Mouse (Mus musculus): Measurements from ENCODE around the gene St6galnac3. TPM values are rescaled to one million over a fixed set of nuclear protein-coding genes. Genes with fewer than 3 reads are reported as not detected.

St6galnac3 gene
- polyA plus RNA-seq, 1 experiment from 2014 or later = 4.5 TPM

DNA sequence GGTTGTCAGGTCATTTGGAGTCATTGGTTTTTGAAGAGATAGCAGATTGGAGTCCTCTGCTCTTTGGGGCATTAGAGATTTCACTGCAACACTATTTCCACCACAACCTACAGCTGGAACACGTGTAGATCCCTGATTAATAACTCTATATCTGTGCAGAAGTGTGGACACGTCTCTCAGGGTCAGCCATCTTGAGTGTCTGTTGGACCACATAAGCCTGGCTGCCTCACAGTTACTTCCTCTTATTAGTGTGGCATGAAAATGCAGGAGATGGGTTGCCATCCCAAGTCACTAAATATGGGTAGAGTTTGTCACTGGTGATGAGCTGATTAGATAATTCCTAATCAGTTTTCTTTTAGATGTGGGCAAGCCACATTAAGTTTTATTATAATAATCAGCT, 385.0 kb downstream of the St6galnac3 start:
- no peak for ATAC-seq (ENCODE audit: low FRiP score, low TSS enrichment)
- 67% methylated on average over 2 of the region's 2 CpGs for WGBS
- Histone ChIP-seq H3K36me3 (ENCODE audit: control insufficient read depth, insufficient read depth, low read length) (no peaks in the 10 kb centered on the region), H3K4me1 (replicated peaks; ENCODE audit: control insufficient read depth, insufficient read depth) (no peaks in the 10 kb centered on the region), H3K4me2 (replicated peaks; ENCODE audit: low read depth) (no peak overlapping the region), H3K9me3 (ENCODE audit: control insufficient read depth, low read length) (no peaks in the 10 kb centered on the region), H3K9ac (ENCODE audit: low read length) (no peak overlapping the region), H3K4me3 (ENCODE audit: low read depth, low read length) (no peak overlapping the region), H3K27me3 (ENCODE audit: control insufficient read depth, insufficient read depth, low read length) (no peaks in the 10 kb centered on the region), H3K27ac (replicated peaks) (no peak overlapping the region)
- DNase-seq (ENCODE audit: low spot score) = no peak
- no peak for TF ChIP-seq EP300 (optimal IDR thresholded peaks at IDR 0.05)
- no peak for TF ChIP-seq CTCF (IDR thresholded peaks at IDR 0.05; ENCODE audit: low read depth)

DNA sequence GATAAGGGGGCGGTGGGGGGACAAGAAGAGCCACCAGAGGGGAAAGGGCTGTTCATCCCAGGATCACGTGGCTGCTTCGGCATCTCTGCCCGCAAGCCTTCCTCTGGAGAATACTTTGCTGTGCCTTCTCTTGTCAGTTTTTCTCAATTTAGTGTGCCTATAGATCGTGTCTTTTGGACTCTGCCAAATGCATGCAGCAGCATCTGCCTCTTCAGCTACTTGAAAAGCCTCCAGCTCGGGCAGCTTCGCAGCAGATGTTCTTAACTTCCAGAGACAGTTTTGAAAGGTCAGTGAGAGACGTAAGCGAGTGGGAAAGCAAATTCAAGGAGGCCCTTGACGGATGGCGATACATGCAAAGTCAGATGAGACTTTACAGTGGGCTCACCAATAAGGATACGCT, 385.9 kb downstream of the St6galnac3 start:
- H3K4me3 ChIP-seq (ENCODE audit: low read depth, low read length) = no peak overlapping the region
- no peaks in the 10 kb centered on the region for H3K4me1 ChIP-seq (replicated peaks; ENCODE audit: control insufficient read depth, insufficient read depth)
- no peaks in the 10 kb centered on the region for H3K36me3 ChIP-seq (ENCODE audit: control insufficient read depth, insufficient read depth, low read length)
- DNase-seq (ENCODE audit: low spot score) (no peak), ATAC-seq (ENCODE audit: low FRiP score, low TSS enrichment) (no peak)
- H3K9me3 ChIP-seq (ENCODE audit: control insufficient read depth, low read length) = no peaks in the 10 kb centered on the region
- no peak overlapping the region for H3K4me2 ChIP-seq (replicated peaks; ENCODE audit: low read depth)
- TF ChIP-seq EP300 (optimal IDR thresholded peaks at IDR 0.05) (no peak), CTCF (IDR thresholded peaks at IDR 0.05; ENCODE audit: low read depth) (no peak)
- H3K9ac ChIP-seq (ENCODE audit: low read length) = no peak overlapping the region
- no peaks in the 10 kb centered on the region for H3K27me3 ChIP-seq (ENCODE audit: control insufficient read depth, insufficient read depth, low read length)
- 66% methylated on average over 12 of the region's 12 CpGs for WGBS
- no peak overlapping the region for H3K27ac ChIP-seq (replicated peaks)

DNA sequence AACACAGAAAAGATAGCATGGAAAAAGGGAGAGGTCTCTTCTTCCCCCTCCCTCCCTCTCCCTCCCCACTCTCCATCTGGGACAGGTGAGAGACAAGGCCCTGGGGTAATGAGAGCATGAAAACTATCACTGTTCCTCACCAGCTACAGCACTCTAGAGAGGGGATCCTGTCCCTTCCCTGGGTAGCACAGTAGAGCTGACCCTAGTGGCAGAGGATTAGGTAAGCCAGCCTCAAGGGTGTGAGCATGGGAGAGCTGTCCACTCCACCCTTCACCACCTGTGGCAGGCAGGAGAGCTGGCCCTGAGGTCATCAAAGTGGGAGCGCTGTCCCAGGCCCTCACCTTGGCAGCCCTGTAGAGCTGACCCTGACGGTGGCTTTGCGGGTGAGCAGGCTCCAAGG, 387.2 kb downstream of the St6galnac3 start:
- Histone ChIP-seq H3K9ac (ENCODE audit: low read length) (no peak overlapping the region), H3K4me1 (replicated peaks; ENCODE audit: control insufficient read depth, insufficient read depth) (no peaks in the 10 kb centered on the region), H3K4me2 (replicated peaks; ENCODE audit: low read depth) (no peak overlapping the region), H3K9me3 (ENCODE audit: control insufficient read depth, low read length) (no peaks in the 10 kb centered on the region), H3K4me3 (ENCODE audit: low read depth, low read length) (no peak overlapping the region), H3K27ac (replicated peaks) (no peak overlapping the region), H3K36me3 (ENCODE audit: control insufficient read depth, insufficient read depth, low read length) (no peaks in the 10 kb centered on the region), H3K27me3 (ENCODE audit: control insufficient read depth, insufficient read depth, low read length) (no peaks in the 10 kb centered on the region)
- TF ChIP-seq CTCF (IDR thresholded peaks at IDR 0.05; ENCODE audit: low read depth) (no peak), EP300 (optimal IDR thresholded peaks at IDR 0.05) (no peak)
- no peak for DNase-seq (ENCODE audit: low spot score)
- 98% methylated on average over 3 of the region's 3 CpGs for WGBS
- no peak; the same call in 1 of the 2 replicates for ATAC-seq (ENCODE audit: low FRiP score, low TSS enrichment)

- no peak overlapping the region for H3K4me2 ChIP-seq (replicated peaks; ENCODE audit: low read depth)
- ATAC-seq (ENCODE audit: low FRiP score, low TSS enrichment) (no peak), DNase-seq (ENCODE audit: low spot score) (no peak)
- H3K9me3 ChIP-seq (ENCODE audit: control insufficient read depth, low read length) = no peaks in the 10 kb centered on the region
- no peak overlapping the region for H3K9ac ChIP-seq (ENCODE audit: low read length)
- no peaks in the 10 kb centered on the region for H3K36me3 ChIP-seq (ENCODE audit: control insufficient read depth, insufficient read depth, low read length)
- H3K4me3 ChIP-seq (ENCODE audit: low read depth, low read length) = no peak overlapping the region
- TF ChIP-seq EP300 (optimal IDR thresholded peaks at IDR 0.05) (no peak), CTCF (IDR thresholded peaks at IDR 0.05; ENCODE audit: low read depth) (no peak)
- H3K27ac ChIP-seq (replicated peaks) = no peak overlapping the region
- H3K27me3 ChIP-seq (ENCODE audit: control insufficient read depth, insufficient read depth, low read length) = no peaks in the 10 kb centered on the region
- no peaks in the 10 kb centered on the region for H3K4me1 ChIP-seq (replicated peaks; ENCODE audit: control insufficient read depth, insufficient read depth)
- 87% methylated on average over 2 of the region's 2 CpGs for WGBS
Observed at GRCm38 (mm10) chr3:153337221-153337620, 387.8 kb downstream of the St6galnac3 start.

- Histone ChIP-seq H3K4me1 (replicated peaks; ENCODE audit: control insufficient read depth, insufficient read depth) (no peaks in the 10 kb centered on the region), H3K4me2 (replicated peaks; ENCODE audit: low read depth) (no peak overlapping the region), H3K9me3 (ENCODE audit: control insufficient read depth, low read length) (no peaks in the 10 kb centered on the region), H3K4me3 (ENCODE audit: low read depth, low read length) (no peak overlapping the region), H3K9ac (ENCODE audit: low read length) (no peak overlapping the region), H3K27ac (replicated peaks) (no peak overlapping the region), H3K36me3 (ENCODE audit: control insufficient read depth, insufficient read depth, low read length) (no peaks in the 10 kb centered on the region), H3K27me3 (ENCODE audit: control insufficient read depth, insufficient read depth, low read length) (no peaks in the 10 kb centered on the region)
- 48% methylated on average over 5 of the region's 5 CpGs for WGBS
- no peak for ATAC-seq (ENCODE audit: low FRiP score, low TSS enrichment)
- no peak for TF ChIP-seq EP300 (optimal IDR thresholded peaks at IDR 0.05)
- TF ChIP-seq CTCF (IDR thresholded peaks at IDR 0.05; ENCODE audit: low read depth) = no peak
- DNase-seq (ENCODE audit: low spot score) = no peak
Observed at GRCm38 (mm10) chr3:153334152-153334825, 390.7 kb downstream of the St6galnac3 start.

DNA sequence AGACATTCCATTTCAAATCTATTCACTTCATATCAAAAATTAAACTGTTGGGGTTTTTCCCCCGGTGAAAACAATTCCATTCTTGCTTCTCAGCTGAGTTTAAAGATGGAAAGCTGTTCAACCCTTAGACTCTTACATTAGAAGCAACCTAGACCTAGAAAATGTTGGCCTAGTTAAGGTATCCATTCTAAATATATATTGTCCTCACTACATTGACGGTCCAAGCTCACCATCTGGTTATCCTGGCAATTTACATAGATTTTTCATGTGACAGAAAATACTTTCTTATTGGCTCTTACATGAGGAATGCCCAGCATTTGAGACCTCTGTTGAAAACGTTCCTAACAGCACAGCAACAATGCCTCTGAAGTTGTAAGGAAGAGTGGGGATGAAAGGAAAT, 400.7 kb downstream of the St6galnac3 start:
- DNase-seq (ENCODE audit: low spot score) (no peak), ATAC-seq (ENCODE audit: low FRiP score, low TSS enrichment) (no peak)
- Histone ChIP-seq H3K27me3 (ENCODE audit: control insufficient read depth, insufficient read depth, low read length) (no peaks in the 10 kb centered on the region), H3K9ac (ENCODE audit: low read length) (no peak overlapping the region), H3K4me3 (ENCODE audit: low read depth, low read length) (no peak overlapping the region), H3K4me2 (replicated peaks; ENCODE audit: low read depth) (no peak overlapping the region), H3K9me3 (ENCODE audit: control insufficient read depth, low read length) (no peaks in the 10 kb centered on the region), H3K4me1 (replicated peaks; ENCODE audit: control insufficient read depth, insufficient read depth) (no peaks in the 10 kb centered on the region), H3K27ac (replicated peaks) (no peak overlapping the region), H3K36me3 (ENCODE audit: control insufficient read depth, insufficient read depth, low read length) (no peaks in the 10 kb centered on the region)
- WGBS = 72% methylated on average over 3 of the region's 3 CpGs
- TF ChIP-seq EP300 (optimal IDR thresholded peaks at IDR 0.05) = no peak
- TF ChIP-seq CTCF (IDR thresholded peaks at IDR 0.05; ENCODE audit: low read depth) = no peak
